Mouse (Mus musculus): ENCODE data around the gene Cpped1.

DNA sequence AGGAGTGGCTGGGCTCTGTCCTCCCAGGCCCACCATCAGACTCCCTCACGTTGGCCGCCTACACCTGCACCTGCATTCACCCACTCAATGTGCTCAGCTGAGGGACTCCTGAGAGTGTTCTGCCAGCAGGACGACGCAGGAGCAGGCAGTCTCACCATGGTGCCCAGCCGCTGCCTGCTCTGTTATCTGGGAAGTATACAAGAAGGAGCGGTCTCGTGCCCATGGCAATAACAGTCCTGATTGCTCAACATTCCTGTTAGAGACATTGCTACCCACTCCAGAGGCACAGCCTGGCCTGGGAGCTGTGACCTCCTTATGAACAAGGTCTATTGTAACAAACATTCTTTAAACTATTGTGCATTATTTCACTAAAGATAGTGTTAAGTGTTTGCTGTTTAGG is 151.3 kb downstream of the Cpped1 start:
- TF ChIP-seq CTCF (IDR thresholded peaks at IDR 0.05; ENCODE audit: low read depth, low read length), result no peak
- TF ChIP-seq POLR2A (IDR thresholded peaks at IDR 0.05; ENCODE audit: extremely low read depth, insufficient read depth, low read length), result no peak
